Mouse (Mus musculus) regulatory T cell (primary cell): ENCODE measurements at regions not wholly inside any gene's neighbourhood (a gene's known extent, or its start where the extent isn't known, plus 50 kb on each side); places are given as distances from the start of the nearest gene placed in this dataset.
"Not testable (repeated sequence)": the region's sequence is repeated elsewhere in the genome, so short reads cannot be mapped to it uniquely, and the experiment has no call there.

Source experiments
- in situ Hi-C: fragments of 300-600 bp; cut with MboI, MseI; formaldehyde crosslinking; loops from one replicate; pipeline ENCODE4 v1.15.1; 2025; ENCODE audit warnings: high pct_unique_total_duplicates

DNA sequence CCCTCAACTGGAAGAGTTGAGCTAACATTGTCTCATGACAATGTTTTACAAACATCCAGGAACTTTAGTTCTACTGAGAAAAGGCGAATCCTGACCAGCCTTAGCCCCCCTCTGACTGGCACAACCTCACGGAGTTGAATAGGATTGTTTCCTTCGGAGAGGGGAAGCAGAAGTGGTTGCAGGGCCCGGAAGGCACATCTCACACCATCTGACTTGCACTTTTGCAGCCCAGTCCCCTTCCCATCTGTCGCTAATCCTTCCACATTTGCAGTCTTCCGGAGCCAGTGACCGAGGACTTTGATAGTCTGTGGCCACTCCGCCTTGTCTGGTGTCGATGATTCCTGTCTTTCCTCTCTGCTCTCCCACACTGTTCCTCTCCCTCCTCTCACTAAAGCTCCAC, 162.8 kb upstream of the Gadl1 start:
- in situ Hi-C loops, result no loop called here

DNA sequence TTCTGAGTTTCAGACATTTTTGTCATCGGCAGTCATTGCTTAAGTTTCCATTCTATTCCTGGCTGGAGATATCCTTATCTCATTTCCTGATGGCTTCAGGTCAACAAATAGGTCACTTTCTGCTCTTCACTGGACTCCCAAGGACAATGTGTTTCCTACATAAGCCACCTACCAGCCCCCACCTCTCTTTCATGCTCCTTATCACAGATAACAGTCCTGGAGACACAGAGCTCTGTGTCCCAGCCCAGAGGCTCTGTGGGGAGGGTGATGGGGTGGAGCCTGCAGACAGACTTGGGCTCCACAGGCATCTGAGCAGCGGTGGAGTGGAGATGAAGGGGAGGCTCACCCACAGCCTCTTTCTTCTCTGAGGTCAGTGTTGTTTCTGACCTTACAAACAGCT, 148.8 kb upstream of the Gadl1 start:
- in situ Hi-C loops, result no loop called here

DNA sequence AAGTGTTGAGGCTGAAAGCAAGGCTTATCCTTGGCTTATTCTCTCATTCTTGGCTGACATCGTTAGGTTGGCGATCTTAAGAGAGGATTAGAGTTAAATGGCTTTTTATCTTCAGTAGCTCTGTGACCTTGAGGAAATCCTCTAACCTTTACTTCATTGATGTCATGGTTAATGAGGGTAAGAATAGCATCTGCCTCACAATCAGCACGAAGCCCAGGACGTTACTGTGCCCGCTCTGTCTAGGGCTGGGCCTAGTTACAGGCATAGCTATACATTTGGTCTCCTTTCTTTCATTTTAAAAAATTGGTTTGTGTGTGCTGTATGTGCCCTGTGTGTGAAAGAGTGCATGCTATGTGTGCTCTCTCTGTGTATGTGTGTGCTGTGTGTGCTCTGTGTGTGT, 145.1 kb upstream of the Gadl1 start:
- in situ Hi-C loops, result no loop called here

DNA sequence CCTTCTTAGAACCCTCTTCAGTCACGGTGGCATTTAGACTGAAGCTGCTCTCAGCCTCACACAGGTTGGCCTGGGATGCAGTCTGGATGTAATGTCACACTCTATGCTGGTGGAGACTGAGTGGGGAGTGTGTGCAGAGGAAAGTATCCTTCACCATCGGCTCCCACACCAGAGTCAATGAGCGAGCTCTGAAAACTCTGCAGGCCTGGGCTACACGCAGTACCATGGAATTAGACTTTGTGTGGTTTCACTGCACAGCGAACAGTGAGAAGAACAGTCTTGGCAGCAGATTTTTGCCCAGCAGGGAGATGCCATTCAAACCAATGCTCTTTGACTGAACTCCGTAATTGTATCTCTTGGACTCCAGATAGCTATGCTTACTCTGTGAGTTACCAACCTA, 142.8 kb upstream of the Gadl1 start:
- in situ Hi-C loops, result no loop called here

DNA sequence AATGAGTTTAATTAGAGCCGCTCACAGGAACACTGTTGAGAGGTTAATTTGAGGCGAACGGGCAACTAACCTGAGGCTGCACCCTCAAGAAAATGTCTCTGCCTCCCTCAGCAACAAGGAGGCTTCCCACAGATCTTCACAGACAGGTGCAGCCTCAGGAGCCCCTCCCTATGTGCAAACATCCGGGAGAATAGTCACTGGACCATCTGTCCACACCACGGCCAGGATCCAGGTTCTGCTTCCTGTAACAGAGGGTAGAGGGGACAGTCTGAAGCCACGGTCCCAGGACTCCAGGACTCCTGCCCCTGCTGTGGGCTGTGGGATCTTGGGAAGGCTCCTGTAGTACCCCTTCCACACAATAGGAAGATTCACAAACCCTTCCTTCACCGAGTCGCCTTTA, 134.1 kb upstream of the Gadl1 start:
- in situ Hi-C loops, result no loop called here

DNA sequence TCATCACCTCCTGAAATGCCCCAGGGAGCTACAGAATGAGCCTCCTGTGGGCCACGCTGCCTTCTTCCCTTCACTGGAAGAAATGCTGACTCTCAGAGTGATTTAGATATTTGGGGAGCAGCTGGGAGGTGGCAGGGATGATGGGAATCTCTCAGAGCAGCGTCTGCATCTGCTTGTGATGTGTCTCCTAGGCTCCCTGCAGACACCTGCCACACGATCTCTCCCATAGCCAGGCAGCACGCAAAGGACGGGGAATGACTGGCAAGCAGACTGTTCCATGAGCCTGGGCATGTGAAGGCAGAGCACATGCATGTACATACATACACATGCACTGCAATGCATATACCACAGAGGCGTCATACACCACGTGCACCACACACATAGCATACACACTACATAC, 133.4 kb upstream of the Gadl1 start:
- in situ Hi-C loops, result no loop called here

DNA sequence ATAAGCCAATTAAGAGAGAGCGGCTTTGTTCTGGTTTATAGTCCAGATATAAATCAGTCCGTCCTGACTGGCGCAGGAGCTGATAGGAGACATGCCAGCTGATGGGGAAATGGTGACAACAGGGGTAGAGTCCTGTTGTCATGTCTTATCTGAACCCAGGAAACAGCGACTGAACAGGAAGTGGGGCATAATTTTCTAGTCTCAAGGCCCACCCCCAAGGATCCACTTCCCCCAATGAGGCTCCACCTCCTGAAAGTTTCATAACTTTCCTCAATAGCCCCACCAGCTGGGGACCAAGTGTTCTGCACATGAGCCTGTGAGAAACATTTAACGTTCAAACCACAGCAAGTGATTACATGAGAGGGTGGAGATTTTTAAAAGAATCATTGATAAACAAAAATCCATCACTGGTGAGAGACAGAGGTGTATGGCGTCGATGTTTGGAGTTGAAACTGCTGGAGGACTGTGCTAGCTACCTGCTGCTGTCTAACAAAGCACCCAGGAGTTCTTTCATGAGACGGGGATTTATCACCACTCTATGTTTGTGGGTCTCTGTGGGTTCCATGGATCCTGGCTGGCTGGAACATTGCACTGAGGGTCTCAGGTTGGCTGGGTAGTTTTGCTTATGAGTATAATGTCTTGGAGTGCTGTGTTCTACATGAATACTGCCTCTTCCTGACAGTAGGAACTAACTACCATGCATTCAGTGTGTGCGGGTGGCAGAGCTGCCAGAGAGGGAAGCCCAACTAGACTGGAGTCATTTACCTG, 132.0 kb upstream of the Gadl1 start:
- in situ Hi-C loops, result no loop called here

DNA sequence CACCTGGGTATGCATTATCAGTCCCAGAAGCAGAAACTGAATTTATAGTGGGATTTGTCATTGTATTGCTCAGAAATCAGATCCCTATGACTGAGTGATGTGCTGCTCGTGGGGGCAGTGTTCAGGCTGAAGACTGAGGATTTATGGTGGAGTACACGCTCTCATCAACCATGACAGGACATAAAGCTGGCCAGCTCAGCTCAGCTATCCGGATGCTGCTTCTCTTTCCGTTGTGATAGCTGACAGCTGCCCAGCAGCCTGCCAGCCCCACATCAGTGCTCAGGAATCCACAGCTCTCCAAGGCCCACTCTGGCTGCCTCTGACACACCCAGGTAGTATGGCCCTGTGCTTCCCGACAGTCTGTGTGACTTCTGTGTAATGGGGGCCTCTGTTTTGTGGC, 130.4 kb upstream of the Gadl1 start:
- in situ Hi-C loops, result no loop called here

DNA sequence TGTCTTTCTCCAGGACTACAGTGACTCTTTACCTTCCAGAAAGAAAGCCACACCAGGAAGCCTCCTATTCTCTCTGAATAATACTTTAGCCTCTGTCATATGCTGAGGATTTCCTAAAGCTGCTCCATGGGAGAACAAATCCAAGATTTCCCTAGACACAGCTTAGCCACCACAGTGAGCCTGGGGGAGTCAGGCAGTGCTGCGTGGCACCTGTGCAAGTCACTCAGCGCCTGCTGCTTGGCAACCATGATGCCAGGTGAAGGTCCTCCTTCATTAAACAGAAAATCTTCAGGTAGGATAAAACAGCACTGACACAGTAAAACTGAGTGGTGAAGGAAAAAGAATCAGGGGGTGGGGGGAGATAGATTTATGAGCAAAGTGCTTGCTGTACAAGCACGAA, 109.9 kb upstream of the Gadl1 start:
- in situ Hi-C loops, result no loop called here

DNA sequence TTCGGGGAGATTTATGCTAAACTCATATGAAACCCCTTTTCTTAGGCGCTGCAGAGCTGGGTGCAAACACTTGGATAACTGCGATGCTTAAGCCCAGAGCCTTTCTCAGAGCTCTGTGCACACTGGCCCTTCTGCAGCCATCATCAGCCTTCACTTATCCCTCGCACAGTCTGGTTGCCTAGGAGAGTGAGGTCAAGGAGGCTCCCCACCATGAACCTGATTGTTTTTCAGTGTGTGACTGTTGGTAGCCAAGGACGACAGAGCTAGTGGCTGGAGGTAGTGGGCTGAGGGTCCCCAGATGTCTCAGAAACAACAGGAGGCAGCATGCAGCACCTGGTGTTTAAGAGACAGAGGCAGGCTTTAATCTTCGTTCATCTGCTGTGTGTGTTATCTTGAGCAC, 108.6 kb upstream of the Gadl1 start:
- in situ Hi-C loops, result no loop called here

DNA sequence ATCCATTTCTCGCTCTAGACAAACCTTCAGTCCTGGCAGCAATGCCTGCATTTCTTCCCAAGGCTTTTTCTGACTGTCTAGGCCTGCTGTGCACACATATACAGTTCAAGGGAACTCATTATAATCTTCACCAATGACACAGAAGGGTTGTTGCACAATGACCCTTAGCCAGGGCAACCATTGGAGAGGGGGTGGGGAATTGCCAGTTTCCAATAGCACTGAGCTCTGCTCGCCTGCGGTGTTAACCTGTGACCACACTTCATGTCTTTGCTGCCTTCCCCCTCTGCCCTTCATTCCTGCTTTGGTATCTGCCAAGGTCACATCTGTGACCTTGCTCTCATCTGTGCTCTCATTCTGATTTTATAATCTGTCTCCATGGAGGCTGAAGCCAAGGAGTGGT, 106.2 kb upstream of the Gadl1 start:
- in situ Hi-C loops, result no loop called here

DNA sequence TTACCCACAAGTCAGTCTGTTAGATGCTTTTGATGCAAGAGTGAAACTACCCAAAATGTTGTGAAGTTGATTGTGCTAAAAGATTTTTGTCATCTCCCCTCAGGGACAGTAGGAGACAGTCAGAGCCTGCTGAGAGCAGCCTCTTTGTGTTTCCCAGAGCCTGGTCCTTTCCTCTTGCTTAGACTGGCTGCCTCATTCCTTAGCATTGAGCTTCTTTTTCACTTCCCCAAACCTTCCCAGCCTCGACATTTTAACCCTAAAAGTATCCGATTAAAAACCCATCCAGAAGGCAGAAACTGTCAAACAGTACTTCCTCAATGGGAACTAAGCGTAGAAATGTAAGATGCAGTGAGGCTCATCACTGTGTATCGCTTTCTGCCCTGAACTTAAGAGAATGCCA, 104.0 kb upstream of the Gadl1 start:
- in situ Hi-C loops, result no loop called here

DNA sequence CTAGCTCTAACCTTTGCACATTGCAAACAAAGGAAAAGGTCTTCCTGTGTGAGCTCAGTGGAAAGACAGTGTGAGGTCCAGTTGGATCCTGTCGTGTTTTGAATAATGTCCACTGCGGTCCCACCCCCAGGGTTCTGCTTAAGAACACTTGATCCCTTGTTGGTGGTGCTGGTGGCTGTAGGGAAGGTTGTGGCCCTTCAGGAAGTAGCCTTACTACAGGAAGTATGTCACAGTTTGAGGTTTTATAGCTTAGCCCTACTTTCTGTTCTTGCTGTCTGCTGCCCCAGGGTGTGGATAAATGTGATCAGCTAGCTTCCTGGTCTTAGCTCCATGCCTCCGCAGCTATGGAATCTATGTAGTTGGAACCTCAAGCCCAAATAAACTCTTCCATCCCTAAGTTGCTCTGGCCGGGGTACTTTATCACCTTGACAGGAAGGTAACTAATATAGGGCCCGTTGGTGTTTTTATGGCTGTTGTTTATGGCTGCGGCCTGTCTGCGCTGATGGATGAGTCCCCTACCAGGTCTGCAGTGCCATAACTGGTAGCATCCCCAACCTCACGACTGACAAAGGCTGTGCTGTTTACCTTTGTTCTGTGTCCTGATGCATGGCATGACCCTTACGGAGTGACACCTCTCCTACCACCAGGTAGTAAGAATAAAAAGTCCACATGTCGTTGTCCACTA, 103.1 kb upstream of the Gadl1 start:
- in situ Hi-C loops, result no loop called here

DNA sequence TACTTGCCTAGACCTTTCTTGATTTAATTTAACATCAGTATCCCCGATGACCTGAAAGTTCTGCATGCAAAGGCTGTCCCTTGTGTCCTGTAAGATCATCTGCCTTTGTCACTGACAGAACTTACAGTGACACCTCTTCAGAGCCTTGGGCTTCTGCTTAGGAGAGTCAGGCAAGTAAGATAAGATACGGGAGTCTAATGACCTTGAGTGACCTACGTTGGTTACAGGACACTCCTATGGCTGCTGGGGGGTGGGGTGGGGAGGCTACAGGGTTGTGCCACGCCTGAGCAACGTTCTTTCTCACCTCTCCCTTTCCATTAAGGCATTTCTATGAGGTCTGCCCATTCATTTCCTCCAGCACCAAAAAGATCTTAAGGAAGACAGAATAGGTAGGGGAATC, 69.1 kb upstream of the Gadl1 start:
- in situ Hi-C loops, result no loop called here

DNA sequence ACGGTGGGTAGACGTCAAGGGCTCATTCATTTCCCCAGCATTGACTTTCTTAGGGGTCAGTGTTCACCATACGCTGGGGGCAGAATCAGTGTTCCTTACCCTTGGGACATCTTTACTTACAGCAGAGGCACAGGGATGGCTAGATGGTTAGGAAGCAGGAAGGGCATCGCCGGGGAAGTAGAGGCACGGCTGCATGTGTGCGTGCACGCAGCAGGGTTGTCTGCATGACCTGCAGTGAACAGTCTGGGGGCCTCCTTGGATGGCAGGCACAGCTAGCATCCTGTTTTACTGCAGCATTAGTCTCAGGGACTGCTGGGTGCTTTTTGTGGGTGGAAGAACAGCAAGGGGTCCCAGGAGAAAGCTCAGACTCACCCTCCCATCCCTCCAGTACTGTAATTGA, 68.5 kb upstream of the Gadl1 start:
- in situ Hi-C loops, result no loop called here

DNA sequence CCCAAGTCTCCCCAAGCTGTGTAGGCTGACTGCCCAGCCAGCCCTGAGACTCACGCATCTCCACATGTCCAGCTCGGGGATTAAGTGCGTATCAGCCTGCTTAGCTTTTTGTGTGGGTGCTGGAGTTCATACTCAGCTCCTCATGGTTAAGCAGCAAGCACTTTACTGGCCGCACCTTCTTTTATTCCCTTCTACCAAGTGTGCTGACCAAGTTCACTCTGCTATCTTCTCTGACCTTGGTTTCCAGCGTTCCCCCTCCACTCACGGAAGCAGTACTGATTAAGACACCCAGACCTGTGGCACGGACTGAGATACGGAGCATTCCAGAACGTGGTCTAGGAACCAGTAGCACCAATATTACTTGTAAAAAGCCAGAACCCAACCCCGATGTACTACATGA, 67.6 kb upstream of the Gadl1 start:
- in situ Hi-C loops, result no loop called here

DNA sequence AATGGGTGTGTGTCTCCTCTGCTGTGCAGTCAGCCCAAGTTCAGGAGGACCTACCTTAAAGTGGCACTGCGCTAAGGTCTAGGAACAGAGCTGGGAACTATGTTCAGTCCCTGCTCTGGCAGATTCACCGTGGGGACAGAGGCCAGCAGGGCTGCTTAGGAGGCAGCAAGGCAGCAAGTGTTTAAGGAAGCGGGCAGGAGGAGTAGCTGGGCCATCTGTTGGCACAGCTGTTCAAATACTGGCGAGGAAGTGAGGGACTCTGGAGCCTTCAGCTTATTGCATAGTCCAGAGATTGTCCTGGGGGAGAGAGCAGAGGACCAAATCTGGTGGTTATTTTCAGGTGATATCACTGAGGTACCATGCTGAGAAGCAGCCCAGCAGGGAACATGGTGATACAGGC, 64.9 kb upstream of the Gadl1 start:
- in situ Hi-C loops, result no loop called here

DNA sequence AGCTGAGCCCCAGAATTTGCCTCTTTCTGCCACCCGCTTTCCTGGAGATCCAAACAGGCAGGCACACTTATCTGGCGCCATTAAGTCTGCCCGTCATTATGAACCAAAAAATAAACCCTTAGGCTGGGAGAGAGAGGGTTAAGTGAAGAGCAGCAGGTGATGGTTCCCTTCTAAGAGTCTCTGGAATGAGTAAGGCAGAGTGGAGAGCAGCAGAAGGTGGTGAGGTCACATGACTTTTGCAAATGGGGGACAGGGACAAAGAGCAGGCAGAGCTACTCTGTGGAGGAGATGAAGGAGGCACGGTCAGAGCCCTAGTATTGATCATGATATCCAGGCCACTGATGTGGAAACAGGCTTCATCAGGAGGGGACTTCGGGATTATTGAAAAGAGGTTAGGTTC, 64.2 kb upstream of the Gadl1 start:
- in situ Hi-C loops, result no loop called here

DNA sequence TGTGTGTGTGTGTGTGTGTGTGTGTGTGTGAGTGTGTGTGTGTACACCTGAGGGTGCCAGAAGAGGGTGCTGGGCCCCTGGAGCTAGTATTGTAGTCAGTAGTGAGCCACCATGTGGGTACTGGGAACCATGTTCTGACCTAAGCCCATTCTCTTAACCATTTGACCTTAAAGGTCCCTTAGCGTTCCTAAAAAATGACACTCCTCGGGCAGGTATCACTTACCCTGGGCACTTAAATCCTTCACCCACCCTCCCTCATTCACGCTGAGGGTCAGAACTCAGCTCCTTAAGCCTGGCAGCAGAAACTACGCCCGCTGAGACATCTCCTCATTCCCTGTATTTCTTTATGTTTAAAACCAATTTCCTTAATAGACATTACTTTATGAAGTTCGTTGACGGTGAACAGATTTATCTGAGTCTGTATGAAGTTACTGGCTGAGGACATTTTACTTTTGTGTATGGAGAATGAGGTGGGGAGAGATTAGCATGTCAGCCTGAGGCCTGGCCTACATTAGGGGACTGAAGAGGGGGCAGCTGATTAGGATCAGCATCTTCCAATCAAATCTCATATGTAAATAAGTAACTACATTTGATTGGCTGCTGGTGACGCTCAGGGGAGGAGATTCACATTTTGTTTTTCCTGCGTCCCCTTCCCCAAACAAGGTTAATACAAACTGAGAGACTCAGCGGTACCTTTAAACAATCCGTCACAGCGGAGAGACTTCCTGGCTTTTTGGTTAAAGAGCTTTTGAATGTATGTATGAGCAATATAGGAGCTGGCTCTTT, 61.8 kb upstream of the Gadl1 start:
- in situ Hi-C loops, result no loop called here

DNA sequence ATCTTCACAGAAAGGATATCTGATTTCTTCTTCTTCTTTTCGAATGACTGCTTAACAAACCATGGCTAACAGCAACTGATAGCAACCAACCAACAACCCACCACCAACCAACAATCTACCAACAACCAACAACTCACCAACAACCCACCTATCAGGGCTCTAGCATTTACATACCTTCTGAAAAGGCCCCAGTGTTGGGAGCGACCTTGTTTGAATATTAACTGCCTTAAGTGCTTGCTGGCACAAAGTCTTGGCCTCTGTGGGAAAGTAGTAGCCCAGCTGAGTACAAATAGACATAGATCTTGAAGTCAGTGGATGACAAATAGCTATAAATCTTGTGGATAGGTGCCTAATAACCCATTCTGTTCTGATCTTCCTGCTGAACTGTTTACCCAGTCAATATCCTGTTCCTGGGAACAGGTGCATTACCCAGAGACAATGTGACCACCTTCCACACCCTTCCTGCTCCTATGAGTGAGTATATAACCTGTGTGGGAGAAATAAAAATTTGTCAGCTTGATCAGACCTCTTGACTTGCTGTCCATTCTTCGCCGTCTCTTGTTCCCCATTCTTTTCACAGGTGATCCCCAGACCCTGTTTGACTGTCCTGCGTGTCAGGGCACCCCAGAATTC, 55.9 kb upstream of the Gadl1 start:
- in situ Hi-C loops, result not testable (repeated sequence)

DNA sequence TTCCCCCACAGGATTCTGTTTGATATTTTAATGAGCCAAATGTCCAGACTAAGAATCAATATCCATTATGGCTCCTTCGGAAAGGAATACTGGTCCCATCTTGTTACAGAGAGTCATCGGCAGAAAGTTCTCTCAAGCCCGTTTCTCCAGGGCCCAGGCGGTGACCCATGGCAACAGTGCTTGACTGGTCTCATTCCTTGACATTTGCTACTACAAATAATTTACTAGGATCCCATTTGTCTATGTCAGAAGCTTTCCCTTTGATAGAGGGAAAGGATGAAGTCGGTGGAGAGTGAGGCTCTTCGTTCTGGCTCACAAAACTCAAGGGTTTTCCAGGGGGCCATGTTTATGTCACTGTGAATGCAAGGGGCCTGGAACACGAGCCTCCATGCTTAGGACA, 52.0 kb upstream of the Gadl1 start:
- in situ Hi-C loops, result no loop called here

DNA sequence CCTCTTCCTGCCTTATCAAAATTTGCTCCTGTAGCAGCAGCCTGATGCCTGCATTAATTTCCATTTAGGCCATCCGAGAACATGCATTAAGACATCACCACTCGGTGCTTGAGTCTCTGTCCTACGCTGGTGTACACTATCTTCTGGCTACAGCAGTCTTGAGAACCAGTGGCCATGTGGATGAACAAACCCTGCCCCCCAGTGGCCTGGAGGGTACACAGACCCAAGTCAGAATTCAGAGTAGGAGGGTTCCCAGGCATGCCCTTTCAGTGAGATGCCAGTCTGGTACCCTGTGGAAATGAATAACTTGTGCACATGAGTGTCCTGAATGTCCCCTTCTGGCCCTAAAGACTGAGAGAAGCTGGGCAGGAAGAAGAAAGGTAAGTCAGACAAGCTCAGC, 50.4 kb upstream of the Gadl1 start:
- in situ Hi-C loops, result no loop called here
